Mouse (Mus musculus): ENCODE measurements around the gene Dgki.

GRCm38 (mm10) chr6:36998942-36999341 lies 301.0 kb downstream of the Dgki start:
- TF ChIP-seq GATA1 (IDR thresholded peaks at IDR 0.05; ENCODE audit: borderline replicate concordance, low read length) (no peak), TAL1 (conservative IDR thresholded peaks at IDR 0.05; ENCODE audit: low read depth, low read length) (no peak), CTCF (IDR thresholded peaks at IDR 0.05; ENCODE audit: low read depth, low read length) (no peak), GATA2 (IDR thresholded peaks at IDR 0.05; ENCODE audit: borderline replicate concordance, low read depth, low read length) (no peak)
